Mouse (Mus musculus) subcutaneous adipose tissue, adult 2 months (tissue): ENCODE measurements around the gene Cyb561d1. TPM values are rescaled to one million over a fixed set of nuclear protein-coding genes. Genes with fewer than 3 reads are reported as not detected.

Experiments used
- polyA plus RNA-seq: library from polyadenylated mRNA; depleted of rRNA; stranded (reverse); fragments of >200 nt; gene quantifications from 2 replicates; pipeline ENCODE4 v1.2.3, GENCODE M21; 2012; ENCODE audit warnings: low replicate concordance; rRNA removed

Cyb561d1 gene
- 6.8 and 8.5 TPM in 2 replicates for polyA plus RNA-seq

DNA sequence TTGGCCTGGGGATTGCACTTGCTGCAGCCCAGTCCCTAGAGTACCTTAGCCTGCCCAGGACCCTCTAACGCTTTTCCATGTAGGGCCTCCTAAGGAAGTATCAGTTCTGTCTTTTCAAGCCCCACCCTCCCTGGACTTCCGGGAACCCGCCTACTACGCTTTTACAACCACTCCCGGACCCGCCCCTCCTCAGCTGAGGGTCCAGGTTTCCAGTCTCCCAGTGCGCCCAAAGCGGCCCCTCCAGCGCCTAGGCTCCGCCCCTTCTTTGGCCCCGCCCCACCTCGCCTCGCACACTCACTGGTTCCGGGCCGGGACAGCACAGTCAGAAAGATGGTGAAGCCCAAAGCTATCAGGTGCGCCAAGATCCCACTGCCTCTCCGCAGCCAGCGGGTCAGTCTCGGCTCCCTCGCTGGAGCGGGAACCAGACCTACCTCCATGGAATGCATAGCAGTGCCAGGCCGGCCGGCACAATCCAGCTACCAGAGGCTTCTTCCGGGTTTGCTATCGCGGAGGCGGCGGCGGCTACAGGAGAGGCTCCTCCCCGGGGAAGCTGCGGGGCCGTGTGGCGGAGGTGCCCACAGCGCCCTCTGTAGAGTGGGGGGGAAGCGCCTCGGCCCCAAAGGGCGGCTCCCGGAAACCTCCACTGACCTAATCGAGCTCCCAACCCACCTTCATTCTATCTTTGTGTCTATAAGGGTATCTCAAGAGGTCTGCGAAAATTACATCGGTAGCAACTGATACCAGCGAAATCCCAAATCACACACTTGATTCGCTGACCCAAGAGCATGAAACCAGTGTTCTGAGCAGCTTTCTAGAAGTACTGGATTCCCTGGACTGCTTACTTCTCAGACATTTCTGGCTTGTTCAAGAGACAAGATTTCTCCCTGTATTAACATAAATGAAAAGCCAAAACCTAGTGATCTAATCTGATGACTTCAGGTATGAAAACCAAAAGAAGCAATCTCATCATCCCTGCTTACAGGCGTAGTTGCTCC, at the start of gene Cyb561d1:
Cyb561d1 (minus strand) TSS at position 884 of the 995 bp plus-strand sequence.

DNA sequence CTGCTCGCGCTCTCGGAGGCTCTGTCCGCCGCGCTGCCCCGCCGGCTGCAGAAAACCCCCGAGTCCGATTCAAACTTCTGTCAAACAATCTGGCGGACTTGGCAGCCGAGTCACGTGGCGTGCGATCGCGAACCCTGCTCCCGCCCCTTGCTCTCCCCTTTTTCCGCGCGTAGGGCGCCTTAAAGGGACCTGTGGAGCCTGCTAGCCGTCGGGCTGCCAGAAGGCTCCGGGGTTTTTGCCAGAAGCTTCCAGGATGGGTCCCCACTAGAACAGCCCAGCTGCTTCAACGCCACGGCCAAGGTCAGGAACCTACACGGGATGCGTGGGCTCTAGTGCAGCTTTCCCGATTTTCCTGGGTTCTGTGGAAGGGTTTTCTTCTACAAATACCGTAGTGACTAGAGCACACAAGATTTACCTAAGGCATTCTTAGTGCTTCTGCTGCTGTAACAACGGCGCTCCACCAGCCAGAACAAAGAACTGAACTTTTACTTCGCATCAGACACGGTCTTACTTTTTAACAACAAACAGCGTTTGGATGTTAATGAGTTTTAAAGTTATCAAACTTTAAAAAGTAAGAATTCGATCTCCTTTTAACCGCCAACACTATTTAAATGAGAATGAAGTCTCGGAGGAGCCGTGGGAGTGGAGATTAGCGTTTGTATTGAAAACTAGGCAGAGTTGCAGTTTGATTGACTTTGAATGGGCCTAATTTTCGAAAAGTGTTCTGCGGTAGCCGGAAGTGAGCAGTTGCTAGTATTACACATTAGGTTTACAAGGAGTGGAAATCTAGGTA, 25.7 kb upstream of the Cyb561d1 start, which contains the start of gene Sypl2:
Sypl2 (minus strand) TSS at position 91 of the 793 bp plus-strand sequence.

GRCm38 (mm10) chr3:108210771-108211139, 9.7 kb upstream of the Cyb561d1 start, which contains the start of gene Atxn7l2:
Gene Atxn7l2 (minus strand): TSS chr3:108210934.

GRCm38 (mm10) chr3:108186098-108187047, 14.6 kb downstream of the Cyb561d1 start, which contains the start of gene Amigo1:
Gene Amigo1 (plus strand): TSS chr3:108186335.

DNA sequence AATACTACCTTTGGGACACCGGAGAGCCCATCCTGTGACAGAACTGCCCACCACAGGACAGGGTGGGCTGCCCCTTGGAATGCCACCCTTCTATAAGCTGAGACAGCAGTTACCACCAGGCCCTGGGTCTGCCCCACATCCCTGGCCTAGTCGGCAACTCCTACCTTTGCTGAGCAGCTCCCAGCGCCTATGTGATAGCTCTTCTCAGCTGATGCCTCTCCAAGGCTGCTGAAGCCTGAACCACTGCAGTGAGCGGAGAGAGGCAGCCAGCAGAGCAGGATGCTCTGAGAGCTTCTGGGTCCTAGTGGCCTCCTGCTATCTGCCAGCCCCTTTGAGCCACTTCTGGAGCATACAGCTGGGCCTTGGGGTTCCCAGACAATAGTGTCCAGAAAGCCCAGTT, 46.4 kb downstream of the Cyb561d1 start, which contains the start of gene Gpr61:
Gpr61 (minus strand) TSS at position 227 of the 400 bp plus-strand sequence.

Other genes with a start within 250 kb of the Cyb561d1 start
- gene Gstm3, start 231.9 kb downstream of the Cyb561d1 start, polyA plus RNA-seq, result not detected in 2 replicates
- 306 and 436 TPM in 2 replicates for gene Gstm2, start 214.8 kb downstream of the Cyb561d1 start, polyA plus RNA-seq
- 822 and 1,255 TPM in 2 replicates for gene Gstm1, start 183.2 kb downstream of the Cyb561d1 start, polyA plus RNA-seq
- 28.3 and 47.0 TPM in 2 replicates for gene Gstm4, start 156.3 kb downstream of the Cyb561d1 start, polyA plus RNA-seq
- gene Ampd2, start 114.6 kb downstream of the Cyb561d1 start, polyA plus RNA-seq, result 82.8 and 163 TPM in 2 replicates
- gene Gnat2, start 108.4 kb downstream of the Cyb561d1 start, polyA plus RNA-seq, result 0.16 and 0.91 TPM in 2 replicates
- gene Gnai3, start 55.1 kb downstream of the Cyb561d1 start, polyA plus RNA-seq, result 24.6 and 33.8 TPM in 2 replicates
- gene Gpr61, start 46.3 kb downstream of the Cyb561d1 start, polyA plus RNA-seq, result not detected in 2 replicates
- 9.1 and 22.1 TPM in 2 replicates for gene Amigo1, start 14.9 kb downstream of the Cyb561d1 start, polyA plus RNA-seq
- 4.9 and 18.9 TPM in 2 replicates for gene Atxn7l2, start 9.7 kb upstream of the Cyb561d1 start, polyA plus RNA-seq
- 0.20 and 0.55 TPM in 2 replicates for gene Sypl2, start 25.4 kb upstream of the Cyb561d1 start, polyA plus RNA-seq
- 69.4 and 79.0 TPM in 2 replicates for gene Psma5, start 55.7 kb upstream of the Cyb561d1 start, polyA plus RNA-seq
- 95.9 and 169 TPM in 2 replicates for gene Sort1, start 82.9 kb upstream of the Cyb561d1 start, polyA plus RNA-seq
- gene Mybphl, start 163.7 kb upstream of the Cyb561d1 start, polyA plus RNA-seq, result not detected in 2 replicates
- gene Psrc1, start 182.6 kb upstream of the Cyb561d1 start, polyA plus RNA-seq, result 1.1 and 5.4 TPM in 2 replicates
- 5.4 and 20.9 TPM in 2 replicates for gene Celsr2, start 214.3 kb upstream of the Cyb561d1 start, polyA plus RNA-seq
- 41.3 and 52.4 TPM in 2 replicates for gene Sars, start 244.0 kb upstream of the Cyb561d1 start, polyA plus RNA-seq